Mouse (Mus musculus) layer of hippocampus, adult 2 months (tissue): ENCODE data around the gene Kcnc4. TPM values are rescaled to one million over a fixed set of nuclear protein-coding genes. Genes with fewer than 3 reads are reported as not detected.

Source experiments
- DNase-seq, 2 experiments: peaks; one replicate each; pipeline ENCODE4 v3.0.0; 2022; ENCODE audit warnings: low spot score in 2 of 2
- H3K27ac ChIP-seq: fragments of 200-600 bp; 2 replicates; pipeline ENCODE4 v1.8.1; 2022
- H3K4me3 ChIP-seq: fragments of 200-600 bp; 2 replicates; pipeline ENCODE4 v1.8.1; 2022; ENCODE audit warnings: mild to moderate bottlenecking
- CTCF ChIP-seq: fragments of 200-600 bp; conservative IDR thresholded peaks from 2 replicates; pipeline ENCODE4 v1.8.1; 2022; ENCODE audit warnings: antibody characterized with exemption, mild to moderate bottlenecking, moderate library complexity
- total RNA-seq, 2 experiments: library from RNA; stranded (reverse); gene quantifications; 2 replicates each; pipeline ENCODE4 v1.2.3; 2021

Gene Kcnc4
- total RNA-seq, 2 experiments from 2014 or later, result 59.1 to 62.3 TPM

DNA sequence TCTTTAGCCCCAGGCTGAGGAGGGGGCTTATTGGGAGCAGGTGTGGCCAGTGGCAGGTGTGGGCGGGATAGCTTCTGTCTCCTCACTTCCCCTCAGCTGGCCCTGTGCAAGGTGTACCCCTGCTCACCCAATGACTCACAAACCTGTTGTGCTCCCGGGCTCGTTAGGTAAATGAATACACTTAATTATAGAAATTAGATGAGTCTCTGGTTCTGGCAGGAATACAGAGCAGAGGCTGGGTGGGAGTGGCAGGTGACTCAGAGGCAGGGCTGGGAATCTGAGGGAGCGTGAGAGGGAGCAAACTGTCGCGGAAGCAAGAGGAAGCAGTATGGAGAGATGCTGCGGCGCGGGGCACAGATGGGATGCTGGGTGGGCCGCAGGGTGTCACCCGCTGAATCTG, 17.2 kb downstream of the Kcnc4 start:
- TF ChIP-seq CTCF, result no peak
- peak; percentile 74 to 85 for DNase-seq
- Histone ChIP-seq H3K4me3 (no peak overlapping the region), H3K27ac (peak overlapping the region; percentile 89)

DNA sequence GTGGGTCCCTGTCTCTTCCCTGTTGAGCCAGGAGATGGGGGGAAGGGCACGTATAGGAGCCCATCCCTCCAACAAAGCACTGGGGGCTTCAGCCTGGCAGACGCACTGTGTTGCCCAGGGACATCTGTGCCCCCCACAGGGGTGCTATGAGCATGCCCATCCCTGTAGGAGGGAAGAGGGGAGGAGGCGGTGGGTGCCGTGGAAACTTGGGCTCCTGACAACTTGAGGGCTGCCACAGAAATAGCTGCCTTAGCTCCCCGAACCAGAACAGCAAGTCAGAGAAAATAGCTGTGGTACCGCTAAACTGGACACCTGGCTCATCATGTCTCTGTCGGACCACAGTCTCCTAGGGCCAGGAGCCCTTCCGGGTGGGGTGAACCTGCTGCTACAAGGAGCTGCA, 18.0 kb downstream of the Kcnc4 start:
- Histone ChIP-seq H3K4me3 (peak overlapping the region; percentile 17; the same call in 1 of the 2 replicates), H3K27ac (peak overlapping the region; percentile 89)
- TF ChIP-seq CTCF, result no peak
- DNase-seq, result no peak

DNA sequence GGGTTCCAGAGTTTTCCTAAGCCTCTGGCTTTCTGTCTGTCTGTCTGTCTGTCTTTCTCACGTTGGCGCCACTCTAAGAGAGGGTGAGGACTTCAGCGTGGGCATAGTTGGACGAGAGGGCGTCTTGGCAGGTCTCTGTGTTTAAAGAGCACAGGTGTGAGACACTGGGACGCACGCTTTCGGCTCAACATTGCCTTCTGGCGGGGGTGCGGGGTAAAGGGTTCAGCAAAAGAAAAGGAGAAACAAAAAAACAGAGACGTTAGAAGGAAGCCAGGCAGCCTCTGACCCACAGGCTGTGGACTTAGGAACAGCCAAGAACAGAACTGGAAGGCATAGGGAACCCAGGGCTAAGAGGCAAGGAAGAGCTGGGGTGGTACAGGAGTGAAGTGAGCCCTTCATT, 20.1 kb downstream of the Kcnc4 start:
- Histone ChIP-seq H3K27ac (peak overlapping the region; percentile 53), H3K4me3 (no peak overlapping the region)
- no peak for TF ChIP-seq CTCF
- no peak for DNase-seq

DNA sequence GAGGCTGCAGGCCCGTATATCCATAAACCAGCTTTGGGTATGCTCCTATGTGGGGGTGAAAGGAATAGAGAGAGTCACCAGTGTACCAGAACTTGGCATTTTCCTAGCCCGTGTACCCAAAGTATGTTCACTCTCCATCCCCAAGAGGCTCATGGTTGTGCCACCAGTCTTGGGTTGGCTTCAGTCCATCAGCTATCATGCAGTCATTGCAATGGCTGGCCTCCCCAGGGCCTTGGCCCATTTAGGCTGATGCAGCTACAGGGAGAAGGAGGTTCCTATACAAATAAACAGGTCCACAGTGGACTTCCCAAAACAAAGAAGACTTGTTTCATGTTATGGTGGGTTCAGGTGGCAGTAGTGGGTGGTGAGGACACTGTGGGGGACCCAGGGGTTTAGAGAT, 21.7 kb downstream of the Kcnc4 start:
- DNase-seq, result no peak
- no peak for TF ChIP-seq CTCF
- no peak overlapping the region for H3K27ac ChIP-seq
- H3K4me3 ChIP-seq, result no peak overlapping the region

DNA sequence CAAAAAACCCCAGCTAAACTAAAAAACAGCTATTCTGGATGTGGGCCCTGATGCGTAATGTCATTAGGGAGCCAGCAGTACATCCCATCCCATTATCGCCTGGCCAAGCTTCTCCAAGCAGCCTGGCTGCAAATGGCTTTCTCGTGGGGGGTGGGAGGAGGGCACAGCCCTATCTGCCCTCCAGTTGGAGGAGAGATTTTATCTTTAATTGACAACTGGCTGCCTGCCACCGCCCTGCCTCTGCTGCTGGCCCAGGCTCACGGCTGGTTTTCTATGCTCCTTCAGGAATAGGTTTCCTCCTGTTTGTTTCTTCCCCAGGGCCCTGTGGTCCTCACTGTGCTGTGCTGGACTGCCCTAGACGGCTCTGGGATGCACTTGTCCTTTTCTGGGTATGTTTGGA, 22.9 kb downstream of the Kcnc4 start:
- DNase-seq, result no peak
- TF ChIP-seq CTCF, result no peak
- Histone ChIP-seq H3K4me3 (no peak overlapping the region), H3K27ac (peak overlapping the region; percentile 62; the same call in 1 of the 2 replicates)

GRCm38 (mm10) chr3:107433614-107434013, 25.7 kb downstream of the Kcnc4 start:
- H3K4me3 ChIP-seq, result no peak overlapping the region
- DNase-seq, result no peak
- no peak for TF ChIP-seq CTCF
- H3K27ac ChIP-seq, result peak overlapping the region; percentile 62

DNA sequence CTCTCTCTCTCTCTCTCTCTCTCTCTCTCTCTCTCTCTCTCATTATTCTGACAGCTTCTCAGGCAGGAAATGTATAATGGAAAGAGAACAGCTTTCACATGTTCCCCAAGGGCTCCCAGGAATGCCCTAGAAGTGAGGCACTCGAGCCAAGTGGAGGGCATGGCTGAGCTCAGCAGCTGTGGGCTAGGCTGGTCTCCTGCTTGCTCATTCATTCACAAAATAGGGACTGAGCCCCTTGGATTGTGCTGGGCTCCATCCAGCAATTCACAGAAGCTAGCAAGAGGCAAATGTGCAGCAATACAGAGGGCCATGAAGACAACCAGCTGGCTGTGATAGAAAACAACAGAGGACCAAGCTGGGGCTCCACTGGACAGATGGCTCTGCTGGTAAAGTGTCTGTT, 28.1 kb downstream of the Kcnc4 start:
- no peak overlapping the region for H3K4me3 ChIP-seq
- H3K27ac ChIP-seq, result peak overlapping the region; percentile 48; the same call in 1 of the 2 replicates
- no peak for DNase-seq
- TF ChIP-seq CTCF, result no peak

DNA sequence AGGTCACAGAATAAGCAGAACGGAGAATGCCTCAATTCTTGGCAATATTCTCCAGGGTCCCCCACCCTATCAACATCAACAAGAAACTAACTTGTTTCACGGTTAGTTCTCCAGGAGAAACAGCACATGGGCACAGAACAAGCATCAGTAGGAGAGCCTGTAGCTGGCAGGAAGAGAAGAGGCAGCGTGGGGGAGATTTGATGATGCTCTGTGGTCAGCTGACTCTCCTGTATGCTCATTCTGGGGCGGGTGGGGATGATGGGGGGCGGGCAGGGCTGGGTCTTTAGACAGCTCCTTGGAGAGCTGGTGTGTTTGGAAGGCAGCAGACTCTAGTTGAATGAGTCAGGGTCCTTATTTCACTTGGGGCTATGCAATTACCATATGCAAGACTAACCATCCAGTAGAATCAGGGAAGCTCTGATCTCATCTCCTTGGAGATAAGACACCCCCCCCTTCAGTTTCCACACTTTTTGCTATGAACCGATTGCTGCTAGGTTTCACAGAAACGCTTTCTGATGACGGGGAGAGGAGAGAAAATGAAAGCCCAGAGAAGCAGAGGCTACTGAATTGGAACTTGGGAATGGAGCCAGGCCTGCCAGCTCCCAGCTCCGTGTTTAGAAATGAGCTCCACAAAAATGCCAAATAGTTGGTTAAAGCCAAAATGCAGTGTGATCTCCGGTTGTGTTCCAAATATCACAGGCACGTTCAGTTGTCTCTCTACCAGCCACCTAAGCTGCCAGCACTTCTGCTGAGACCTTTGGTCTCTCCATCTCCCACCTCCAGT, 34.9 kb downstream of the Kcnc4 start:
- H3K4me3 ChIP-seq, result peak overlapping the region; percentile 14; the same call in 1 of the 2 replicates
- peak overlapping the region; percentile 79 for H3K27ac ChIP-seq
- TF ChIP-seq CTCF, result no peak
- peak in 1 of 2 experiments; percentile 57 for DNase-seq

DNA sequence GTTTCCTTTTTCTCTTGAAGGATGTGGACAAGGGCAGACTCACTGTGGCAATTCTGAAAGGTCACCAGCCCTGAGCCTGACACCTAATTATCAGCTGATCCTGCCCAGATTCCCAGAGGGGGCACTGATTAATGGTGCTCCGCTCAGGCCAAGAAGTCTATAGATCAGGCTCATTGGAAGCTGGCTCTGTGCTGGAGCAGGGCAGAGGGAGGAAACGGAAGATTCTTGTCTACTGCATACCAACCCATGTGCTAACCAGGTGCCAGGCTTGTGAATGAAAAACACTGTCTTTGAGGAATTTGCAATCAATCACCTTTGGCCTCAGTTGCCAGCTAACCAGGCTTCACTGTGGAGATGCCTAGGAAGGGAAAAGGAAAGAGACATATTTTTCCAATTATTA, 39.2 kb downstream of the Kcnc4 start:
- Histone ChIP-seq H3K27ac (no peak overlapping the region), H3K4me3 (no peak overlapping the region)
- no peak for DNase-seq
- TF ChIP-seq CTCF, result no peak

- Histone ChIP-seq H3K27ac (no peak overlapping the region), H3K4me3 (no peak overlapping the region)
- DNase-seq, result no peak
- TF ChIP-seq CTCF, result no peak
Measured at GRCm38 (mm10) chr3:107417287-107417644, 42.1 kb downstream of the Kcnc4 start.

DNA sequence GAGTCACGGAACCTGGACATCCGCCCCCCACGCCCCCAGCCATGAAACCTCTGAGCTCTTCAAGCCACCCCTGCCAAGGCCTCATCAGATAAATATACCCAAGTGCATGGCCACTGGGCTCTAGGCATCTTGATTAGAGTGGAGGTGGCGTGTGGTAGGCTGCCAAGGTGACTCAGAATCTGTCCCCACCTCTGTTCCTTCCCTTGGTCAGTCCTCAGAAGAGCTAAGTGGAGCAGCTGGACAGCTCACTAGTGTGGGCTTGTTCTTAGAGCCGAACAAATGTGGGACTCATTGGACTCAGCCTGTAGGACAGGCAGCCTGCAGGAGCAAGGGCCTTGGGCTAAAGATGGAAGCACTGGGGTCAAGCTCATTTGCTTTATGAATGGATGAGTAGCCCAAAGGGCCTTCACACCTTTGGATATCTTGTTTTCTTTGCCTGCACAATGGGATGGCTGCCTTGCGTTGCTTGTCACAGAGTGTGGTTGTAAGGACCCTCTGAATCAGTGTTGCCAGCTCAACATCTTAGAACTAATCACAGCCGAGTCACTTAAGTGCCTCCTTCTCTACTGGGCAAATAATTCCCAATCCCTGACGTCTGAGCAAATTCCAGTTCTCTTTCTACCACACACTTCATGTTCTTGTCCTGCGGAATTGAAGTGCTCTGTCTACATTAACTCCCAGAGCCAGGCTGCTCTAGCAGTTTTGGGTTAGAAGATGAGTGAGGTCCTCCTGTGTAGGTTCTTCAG, 42.6 kb downstream of the Kcnc4 start:
- no peak for TF ChIP-seq CTCF
- Histone ChIP-seq H3K27ac (no peak overlapping the region), H3K4me3 (no peak overlapping the region)
- no peak for DNase-seq

GRCm38 (mm10) chr3:107413093-107413492, 46.3 kb downstream of the Kcnc4 start:
- H3K27ac ChIP-seq, result no peak overlapping the region
- DNase-seq, result no peak
- no peak overlapping the region for H3K4me3 ChIP-seq
- TF ChIP-seq CTCF, result no peak

GRCm38 (mm10) chr3:107412509-107412908, 46.8 kb downstream of the Kcnc4 start:
- Histone ChIP-seq H3K27ac (peak overlapping the region; percentile 51; the same call in 1 of the 2 replicates), H3K4me3 (no peak overlapping the region)
- DNase-seq, result no peak
- no peak for TF ChIP-seq CTCF
